Mouse (Mus musculus): ENCODE measurements around the gene Clptm1l.

Gene Clptm1l

DNA sequence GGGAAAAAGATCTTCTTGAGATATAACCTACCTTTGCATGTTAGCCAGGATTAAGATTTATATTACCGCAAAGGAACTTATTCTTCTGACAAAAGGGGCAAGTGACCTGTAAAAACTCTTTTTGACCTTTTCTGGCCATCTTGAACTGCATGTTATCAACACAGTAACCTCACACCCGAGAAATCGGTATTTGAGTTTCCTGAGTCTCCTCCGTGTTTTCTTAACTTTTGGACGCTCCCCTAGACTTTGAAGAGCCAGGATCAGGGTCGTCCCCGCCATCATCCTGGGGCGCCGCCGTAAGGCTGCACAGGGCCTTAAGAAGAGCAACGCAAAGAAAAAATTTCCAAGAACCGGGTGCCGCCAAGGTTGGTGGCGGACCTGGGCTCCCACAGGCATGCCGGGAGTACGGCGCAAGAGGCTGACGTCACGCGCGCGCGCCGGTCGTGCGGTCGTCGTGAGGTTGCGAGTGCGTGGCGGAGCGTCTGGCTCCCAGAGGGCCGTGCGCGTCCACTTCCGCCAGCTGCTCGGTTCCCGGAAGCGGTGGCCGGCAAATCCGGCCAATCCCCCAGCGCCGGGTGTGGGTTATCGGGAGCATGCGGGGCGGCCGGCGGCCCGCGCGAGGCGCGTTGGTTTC lies at the start of gene Clptm1l:
Gene Clptm1l (plus strand): TSS at position 485 of the 634 bp plus-strand sequence.
- peak; percentile 87 to 94 for DNase-seq (ENCODE audit: low spot score in 2 of 2)

- DNase-seq (ENCODE audit: low spot score in 2 of 2): no peak
Measured at GRCm38 (mm10) chr13:73564201-73564600, 39.6 kb upstream of the Clptm1l start.

- DNase-seq (ENCODE audit: low spot score in 2 of 2): no peak
Measured at GRCm38 (mm10) chr13:73575051-73575450, 28.8 kb upstream of the Clptm1l start.

DNA sequence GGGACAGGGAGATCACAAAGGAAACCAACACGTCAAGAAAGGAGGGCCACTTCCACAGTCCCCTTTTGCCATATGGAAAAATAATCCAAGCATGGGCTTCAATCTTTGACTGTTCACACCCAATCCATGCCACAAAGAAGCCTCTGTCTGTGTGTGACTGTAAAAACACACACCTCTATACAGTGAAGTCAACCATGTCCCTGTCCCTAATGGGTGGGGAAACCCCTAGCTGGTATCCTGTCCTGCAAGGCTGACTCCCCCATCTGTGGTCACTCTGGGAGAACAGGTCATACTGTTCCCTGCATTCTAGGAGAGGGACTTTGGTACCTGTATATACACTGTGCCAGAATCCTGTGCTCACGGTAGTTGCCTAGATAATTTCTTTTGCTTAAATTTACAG lies 26.5 kb upstream of the Clptm1l start:
- DNase-seq (ENCODE audit: low spot score in 2 of 2): no peak

- no peak for DNase-seq (ENCODE audit: low spot score in 2 of 2)
Measured at GRCm38 (mm10) chr13:73591488-73591887, 12.3 kb upstream of the Clptm1l start.

- DNase-seq (ENCODE audit: low spot score in 2 of 2): no peak
Measured at GRCm38 (mm10) chr13:73592546-73592945, 11.3 kb upstream of the Clptm1l start.

DNA sequence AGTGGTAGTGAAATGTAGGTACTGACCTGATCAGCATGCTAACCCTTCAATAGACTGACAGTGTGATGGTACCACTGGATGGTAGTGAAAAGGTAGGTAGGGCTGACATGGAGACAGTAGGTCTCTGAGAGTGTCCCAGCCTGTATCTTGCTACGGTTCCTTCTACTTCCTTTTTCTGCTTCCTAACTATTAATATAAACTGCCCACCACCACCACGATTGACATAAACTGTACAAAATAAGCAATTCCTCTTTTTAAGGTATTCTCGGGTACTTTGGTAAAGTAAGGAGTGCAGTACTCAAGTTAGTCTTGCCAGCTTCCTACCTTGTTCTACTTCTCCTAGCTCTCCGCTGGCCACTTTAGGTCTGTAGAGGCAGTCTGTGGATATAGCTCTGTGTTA lies 7.5 kb upstream of the Clptm1l start:
- no peak for DNase-seq (ENCODE audit: low spot score in 2 of 2)

DNA sequence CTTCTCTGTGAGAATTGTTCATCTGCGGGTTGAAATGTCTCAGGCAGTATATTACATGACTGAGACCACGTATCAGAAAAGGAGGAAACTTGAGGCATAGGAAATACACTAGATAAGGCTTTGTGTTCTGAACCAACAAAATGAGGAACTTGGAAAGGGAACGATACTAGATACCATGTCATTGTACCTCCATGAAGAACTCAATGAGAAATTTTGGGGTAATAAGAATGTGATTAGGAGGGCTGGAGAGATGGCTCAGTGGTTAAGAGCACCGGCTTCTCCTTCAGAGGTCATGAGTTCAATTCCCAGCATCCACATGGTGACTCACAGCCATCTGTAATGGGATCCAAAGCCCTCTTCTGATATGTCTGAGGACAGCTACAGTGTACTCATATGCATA lies 3.6 kb upstream of the Clptm1l start:
- no peak for DNase-seq (ENCODE audit: low spot score in 2 of 2)

- DNase-seq (ENCODE audit: low spot score in 2 of 2): no peak
Measured at GRCm38 (mm10) chr13:73603046-73603445, 760 bp upstream of the Clptm1l start.

GRCm38 (mm10) chr13:73604156-73604957 lies 551 bp downstream of the Clptm1l start:
- no peak for DNase-seq (ENCODE audit: low spot score in 2 of 2)

GRCm38 (mm10) chr13:73618406-73618805 lies 14.6 kb downstream of the Clptm1l start:
- no peak for DNase-seq (ENCODE audit: low spot score in 2 of 2)

- DNase-seq (ENCODE audit: low spot score in 2 of 2): no peak
Measured at GRCm38 (mm10) chr13:73620637-73621036, 16.8 kb downstream of the Clptm1l start.

GRCm38 (mm10) chr13:73626410-73626744 lies 22.6 kb downstream of the Clptm1l start:
- no peak for DNase-seq (ENCODE audit: low spot score in 2 of 2)

GRCm38 (mm10) chr13:73626745-73627549 lies 23.1 kb downstream of the Clptm1l start, which contains the start of gene Tert:
Tert (plus strand) TSS chr13:73626911.
- peak; percentile 16 to 24 for DNase-seq (ENCODE audit: low spot score in 2 of 2)

DNA sequence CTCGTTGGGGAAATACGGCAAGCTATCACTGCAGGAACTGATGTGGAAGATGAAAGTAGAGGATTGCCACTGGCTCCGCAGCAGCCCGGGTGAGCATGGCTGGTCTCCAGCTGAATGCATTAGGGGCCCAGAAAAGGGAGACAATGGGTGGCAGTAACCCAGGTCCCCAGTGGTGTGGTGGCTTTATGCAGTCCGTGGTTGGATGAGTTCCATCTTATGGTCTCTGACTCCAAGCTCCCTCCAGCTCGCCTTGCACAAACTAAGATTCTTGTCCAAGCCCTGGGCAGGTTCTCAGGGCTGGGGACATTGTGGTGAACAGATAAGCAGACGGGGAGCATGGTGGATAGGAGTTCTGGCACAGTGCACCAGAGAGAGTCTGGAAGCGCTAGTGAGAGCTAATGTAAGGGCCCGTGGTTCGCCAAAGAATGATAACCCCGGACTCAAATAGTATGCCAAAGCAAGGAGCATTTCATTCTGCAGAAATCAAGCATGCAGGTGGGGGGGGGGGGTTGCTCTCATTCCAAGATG lies 24.8 kb downstream of the Clptm1l start:
- DNase-seq (ENCODE audit: low spot score in 2 of 2): no peak

DNA sequence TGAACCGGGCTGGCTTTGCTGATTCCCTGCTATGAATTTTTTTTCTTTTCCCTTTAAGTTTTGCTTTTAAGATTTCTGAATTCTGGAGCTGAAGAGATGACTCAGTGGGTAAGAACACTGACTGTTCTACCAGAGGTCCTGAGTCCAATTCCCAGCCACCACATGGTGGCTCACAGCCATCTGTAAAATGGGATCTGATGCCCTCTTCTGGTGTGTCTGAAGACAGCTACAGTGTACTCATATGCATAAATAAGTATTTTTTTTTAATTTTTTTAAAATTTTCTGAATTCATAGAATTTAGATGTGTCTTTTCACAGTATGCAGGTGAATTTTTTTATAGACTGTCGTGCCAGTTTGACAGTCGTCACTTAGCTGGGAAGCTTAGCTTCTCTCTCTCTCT lies 28.0 kb downstream of the Clptm1l start:
- DNase-seq (ENCODE audit: low spot score in 2 of 2): no peak

GRCm38 (mm10) chr13:73637826-73638225 lies 34.0 kb downstream of the Clptm1l start:
- no peak for DNase-seq (ENCODE audit: low spot score in 2 of 2)

DNA sequence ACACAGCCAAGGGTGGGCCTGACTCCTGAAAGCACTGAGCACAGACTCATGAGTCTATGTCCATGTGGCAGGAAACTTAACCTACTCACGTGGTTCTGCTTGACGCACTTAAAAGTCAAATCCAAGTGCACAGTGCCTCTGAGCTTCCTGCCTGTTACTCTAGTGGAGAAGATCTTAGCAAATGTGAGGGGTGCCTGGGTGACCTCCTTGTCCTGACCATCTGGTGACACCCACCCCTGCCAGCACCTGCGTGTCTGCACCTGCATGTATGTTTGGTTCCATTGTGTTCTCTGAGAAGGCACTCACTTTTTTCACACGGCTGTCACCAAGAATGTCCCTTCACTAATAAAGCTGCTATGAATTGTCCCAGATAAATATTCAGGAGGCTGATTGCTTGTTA lies 37.5 kb downstream of the Clptm1l start:
- DNase-seq (ENCODE audit: low spot score in 2 of 2): no peak

DNA sequence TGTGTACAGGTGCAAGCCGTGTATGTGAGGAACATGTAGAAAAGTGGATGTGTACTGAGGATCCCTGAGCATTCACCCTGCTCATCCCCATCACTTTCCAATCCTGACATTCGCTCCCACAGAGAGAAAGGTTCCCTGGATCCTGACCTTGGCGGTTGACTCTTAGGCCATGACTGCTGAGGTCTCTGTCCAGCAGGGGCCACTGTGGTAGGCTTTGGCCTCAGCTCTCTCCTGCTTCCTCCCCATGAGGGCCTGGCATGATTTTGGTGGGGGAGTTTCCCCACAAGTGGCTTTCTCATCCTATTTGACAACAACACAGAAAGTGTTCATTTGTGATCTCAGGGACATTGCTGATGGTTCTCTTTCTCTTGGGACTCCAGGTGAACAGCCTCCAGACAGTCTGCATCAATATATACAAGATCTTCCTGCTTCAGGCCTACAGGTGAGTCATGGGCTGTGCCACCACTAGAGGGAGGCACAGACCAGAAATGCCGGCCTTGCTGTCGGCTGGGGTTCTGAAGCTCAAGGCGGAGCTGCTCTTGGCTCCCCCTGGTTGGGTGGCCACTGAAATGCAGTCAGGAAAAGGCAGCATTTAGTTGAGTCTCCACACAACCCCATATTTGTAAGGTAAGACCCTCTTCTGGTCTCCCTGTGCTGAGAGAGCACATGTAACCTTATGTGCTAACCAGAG lies 42.7 kb downstream of the Clptm1l start:
- DNase-seq (ENCODE audit: low spot score in 2 of 2): peak; percentile 18 to 28

GRCm38 (mm10) chr13:73653266-73653665 lies 49.5 kb downstream of the Clptm1l start:
- DNase-seq (ENCODE audit: low spot score in 2 of 2): no peak

- no peak for DNase-seq (ENCODE audit: low spot score in 2 of 2)
Measured at GRCm38 (mm10) chr13:73654976-73655375, 51.2 kb downstream of the Clptm1l start.

- no peak for DNase-seq (ENCODE audit: low spot score in 2 of 2)
Measured at GRCm38 (mm10) chr13:73658953-73659352, 55.1 kb downstream of the Clptm1l start.

Measured in spleen, postnatal 14 days (tissue).